Mouse (Mus musculus): ENCODE measurements around the gene Rap1gap. TPM values are rescaled to one million over a fixed set of nuclear protein-coding genes. Genes with fewer than 3 reads are reported as not detected.

The Rap1gap gene
- 321 and 330 TPM in 2 replicates for polyA plus RNA-seq (2012; rRNA removed)

GRCm38 (mm10) chr4:137664433-137664979, at the start of gene Rap1gap:
Gene Rap1gap, plus strand, starts transcription at chr4:137664726.

Other genes starting within 250 kb of the Rap1gap start
- 3.0 and 3,890 TPM in 2 replicates for gene Cela3b, start 234.2 kb upstream of the Rap1gap start, polyA plus RNA-seq (2012; rRNA removed)
- gene 1700013G24Rik, start 211.4 kb upstream of the Rap1gap start, polyA plus RNA-seq (2012; rRNA removed): 0.22 TPM in 1 of 2 replicates, not detected in the other
- gene Hspg2, start 196.0 kb upstream of the Rap1gap start, polyA plus RNA-seq (2012; rRNA removed): 54.2 and 80.3 TPM in 2 replicates
- not detected in 2 replicates for gene Ldlrad2, start 90.2 kb upstream of the Rap1gap start, polyA plus RNA-seq (2012; rRNA removed)
- gene Usp48, start 71.0 kb upstream of the Rap1gap start, polyA plus RNA-seq (2012; rRNA removed): 38.2 and 44.9 TPM in 2 replicates
- 4.7 and 5.2 TPM in 2 replicates for gene Alpl, start 131.7 kb downstream of the Rap1gap start, polyA plus RNA-seq (2012; rRNA removed)
- 37.2 and 55.0 TPM in 2 replicates for gene Ece1, start 197.5 kb downstream of the Rap1gap start, polyA plus RNA-seq (2012; rRNA removed)